Comparison of ENCODE assay signal across 1 mouse cellular context in genomic region chr2:25000544-25001235, GRCm38 (mm10).
TF ChIP-seq lines count a peak whose summit lies in the region.

No protein-coding gene starts in this region.

TF ChIP-seq in CH12.LX, 34 proteins besides CTCF, POLR2A, EP300 and RAD21 (continued from another document):
- no peak for TF ChIP-seq TBP (conservative IDR thresholded peaks at IDR 0.05; ENCODE audit: low read depth, low read length)
- no peak for TF ChIP-seq NRF1 (IDR thresholded peaks at IDR 0.05; ENCODE audit: low read depth, low read length)
- TF ChIP-seq MAX (IDR thresholded peaks at IDR 0.05; ENCODE audit: low read length), result no peak
- TF ChIP-seq ZNF384 (IDR thresholded peaks at IDR 0.05; ENCODE audit: low read depth, low read length), result no peak
- TF ChIP-seq SMC3 (IDR thresholded peaks at IDR 0.05; ENCODE audit: low read depth, low read length), result peak; percentile 67
- no peak for TF ChIP-seq ZMIZ1 (IDR thresholded peaks at IDR 0.05; ENCODE audit: low read depth, low read length)
- no peak for TF ChIP-seq POLR2AphosphoS2 (IDR thresholded peaks at IDR 0.05; ENCODE audit: low read depth, low read length)
